Mouse (Mus musculus) duodenum, adult 2 months (tissue): ENCODE results near the gene Xrcc1. TPM values are rescaled to one million over a fixed set of nuclear protein-coding genes. Genes with fewer than 3 reads are reported as not detected.

Experiments
- polyA plus RNA-seq: library from polyadenylated mRNA; depleted of rRNA; stranded (reverse); fragments of >200 nt; gene quantifications from 2 replicates; pipeline ENCODE4 v1.2.3, GENCODE M21; 2012; ENCODE audit warnings: low replicate concordance; rRNA removed

The Xrcc1 gene
- polyA plus RNA-seq = 20.9 and 29.8 TPM in 2 replicates

DNA sequence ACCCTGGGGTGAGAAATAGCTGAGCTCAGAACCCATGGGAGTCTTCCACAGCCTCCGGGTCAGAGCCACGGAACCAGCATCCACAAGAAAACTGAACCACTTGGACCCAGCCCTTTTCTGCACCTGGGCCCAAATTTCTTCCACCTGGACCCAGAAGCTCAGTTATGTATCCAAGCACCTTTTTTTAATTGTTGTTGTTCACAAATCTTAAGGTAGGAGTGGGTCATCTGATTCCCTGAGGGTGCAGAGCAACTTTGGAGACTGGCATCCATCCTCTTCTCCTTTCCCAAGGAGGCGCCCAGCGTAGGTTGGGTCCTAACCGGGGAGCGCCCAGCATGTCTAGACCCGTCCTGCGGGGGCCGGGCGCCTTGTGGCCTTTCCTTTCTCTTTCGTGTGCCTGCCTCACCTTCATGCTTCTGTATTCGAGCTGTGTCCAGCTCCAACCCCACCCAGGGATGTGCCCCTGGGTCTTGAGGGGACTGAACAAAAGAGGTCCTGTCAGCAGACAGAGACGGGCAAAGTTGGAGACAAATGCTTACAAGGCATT is at the start of gene Xrcc1, which contains the start of gene Pinlyp:
Gene Xrcc1, plus strand, starts transcription at position 222 of the 547 bp plus-strand sequence.
Gene Pinlyp, minus strand, starts transcription at position 51 of the 547 bp plus-strand sequence.

GRCm38 (mm10) chr7:24506838-24507725 is 39.0 kb upstream of the Xrcc1 start, which contains the start of gene Zfp428:
Zfp428 (plus strand) TSS chr7:24507006.

GRCm38 (mm10) chr7:24512355-24512754 is 33.7 kb upstream of the Xrcc1 start, which contains the start of gene AC161166.1:
AC161166.1 (minus strand) TSS chr7:24512455.

DNA sequence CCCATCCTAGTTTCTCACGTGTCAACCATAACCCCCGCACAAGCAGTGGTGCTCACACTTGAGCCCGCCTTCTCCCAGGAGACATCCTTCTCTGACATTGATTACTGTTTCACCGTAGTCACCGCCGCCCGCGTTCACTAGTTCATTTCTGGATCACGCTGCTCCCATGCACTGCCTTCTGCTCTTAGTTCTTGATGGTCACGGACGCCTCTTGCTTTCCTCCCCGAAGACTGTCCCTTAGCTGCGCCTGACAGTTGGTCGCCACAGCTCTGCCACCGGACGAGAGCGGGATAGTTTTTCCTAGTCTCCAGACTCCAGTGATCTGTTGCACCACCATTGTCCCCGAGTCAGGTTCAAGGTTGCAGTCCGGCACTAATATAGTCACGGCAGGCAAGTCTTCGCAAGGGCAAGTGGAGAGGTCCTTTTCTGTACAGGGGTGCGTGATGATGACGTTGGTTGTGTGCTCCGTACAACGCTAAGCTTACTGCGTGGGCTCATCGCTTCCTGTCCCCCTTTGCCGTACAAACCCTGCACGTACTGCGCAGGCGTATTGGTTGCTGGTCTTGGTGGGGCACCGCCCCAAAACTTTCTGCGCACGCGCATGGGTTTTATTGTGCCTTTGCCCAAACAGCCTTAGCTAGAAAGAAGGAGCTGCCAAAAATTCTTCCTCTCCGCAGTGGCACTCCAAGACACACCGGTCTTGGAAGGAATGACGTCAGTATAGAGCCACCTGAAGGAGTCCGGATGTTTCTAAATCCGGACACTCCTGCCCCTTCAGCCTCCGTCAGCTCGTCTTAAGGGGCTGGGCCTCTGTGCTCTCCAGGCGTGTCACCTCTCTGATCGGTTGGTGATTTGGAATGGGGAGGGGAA is 15.8 kb upstream of the Xrcc1 start, which contains the start of gene Irgq:
Gene Irgq, plus strand, starts transcription at position 628 of the 870 bp plus-strand sequence.

DNA sequence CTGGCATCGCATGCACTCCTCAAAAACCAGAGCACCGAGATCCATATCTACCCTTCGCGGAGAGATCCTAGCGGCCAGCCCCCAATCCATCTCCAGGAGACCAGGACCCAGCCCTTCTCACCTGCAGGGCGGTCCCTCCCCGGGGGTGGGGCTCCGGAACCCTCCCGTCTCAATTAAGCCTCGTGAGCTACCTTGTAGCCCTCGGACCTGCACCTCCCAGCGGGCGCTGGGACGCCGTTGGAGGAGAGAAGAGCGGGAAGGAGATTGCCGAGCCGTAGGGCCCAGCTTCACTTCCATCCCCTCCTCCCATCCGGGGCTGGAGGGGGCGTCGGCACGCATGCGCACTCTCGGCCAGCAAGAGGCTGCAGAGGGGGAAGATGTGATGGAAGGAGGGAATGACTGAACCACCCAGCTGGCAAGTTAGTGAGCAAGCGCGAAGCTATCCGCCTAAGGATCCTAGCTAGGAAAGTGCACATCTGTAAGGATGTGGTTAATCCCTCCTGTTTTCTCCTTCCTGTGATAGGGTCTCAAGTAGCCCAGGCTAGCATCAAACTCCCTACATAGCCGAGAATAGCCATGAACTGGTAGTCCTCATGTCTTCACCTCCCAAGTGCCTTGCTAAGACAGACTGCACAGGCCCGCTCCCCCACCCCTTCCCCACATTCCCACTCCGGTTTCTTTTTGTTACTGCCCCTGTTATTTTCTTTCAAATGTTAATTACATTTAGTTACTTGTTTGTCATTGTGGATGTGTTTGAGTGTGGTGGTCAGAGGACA is 41.4 kb downstream of the Xrcc1 start, which contains the start of the genes Ethe1 and Zfp575:
Gene Ethe1, plus strand, starts transcription at position 214 of the 776 bp plus-strand sequence.
Gene Zfp575, minus strand, starts transcription at position 312 of the 776 bp plus-strand sequence.

GRCm38 (mm10) chr7:24610144-24610878 is 64.2 kb downstream of the Xrcc1 start, which contains the start of gene Phldb3:
Phldb3 (plus strand) TSS chr7:24610763.

Other genes starting within 250 kb of the Xrcc1 start
- gene Zfp61, start 245.1 kb upstream of the Xrcc1 start, polyA plus RNA-seq = 1.0 and 1.4 TPM in 2 replicates
- gene Zfp94, start 229.6 kb upstream of the Xrcc1 start, polyA plus RNA-seq = 0.83 and 4.3 TPM in 2 replicates
- not detected in 2 replicates for gene Tescl, start 212.4 kb upstream of the Xrcc1 start, polyA plus RNA-seq
- gene Lypd5, start 197.1 kb upstream of the Xrcc1 start, polyA plus RNA-seq = not detected in 2 replicates
- gene Kcnn4, start 176.0 kb upstream of the Xrcc1 start, polyA plus RNA-seq = 84.7 and 88.4 TPM in 2 replicates
- 49.3 and 58.7 TPM in 2 replicates for gene Smg9, start 146.7 kb upstream of the Xrcc1 start, polyA plus RNA-seq
- 0.07 and 0.47 TPM in 2 replicates for gene Irgc1, start 94.0 kb upstream of the Xrcc1 start, polyA plus RNA-seq
- gene Plaur, start 83.8 kb upstream of the Xrcc1 start, polyA plus RNA-seq = 7.9 and 12.8 TPM in 2 replicates
- 2.1 and 3.5 TPM in 2 replicates for gene Cadm4, start 64.3 kb upstream of the Xrcc1 start, polyA plus RNA-seq
- gene Zfp428, start 39.3 kb upstream of the Xrcc1 start, polyA plus RNA-seq = 15.2 and 23.5 TPM in 2 replicates
- gene AC161166.1, start 33.8 kb upstream of the Xrcc1 start, polyA plus RNA-seq = 0.13 TPM in 1 of 2 replicates, not detected in the other
- 7.7 and 8.1 TPM in 2 replicates for gene Irgq, start 15.6 kb upstream of the Xrcc1 start, polyA plus RNA-seq
- not detected in 2 replicates for gene Pinlyp, start 171 bp upstream of the Xrcc1 start, polyA plus RNA-seq
- gene Ethe1, start 41.3 kb downstream of the Xrcc1 start, polyA plus RNA-seq = 54.1 and 78.1 TPM in 2 replicates
- 0.92 and 0.98 TPM in 2 replicates for gene Zfp575, start 41.4 kb downstream of the Xrcc1 start, polyA plus RNA-seq
- 6.1 and 9.5 TPM in 2 replicates for gene Phldb3, start 64.5 kb downstream of the Xrcc1 start, polyA plus RNA-seq
- gene Lypd3, start 90.3 kb downstream of the Xrcc1 start, polyA plus RNA-seq = 0.14 and 0.26 TPM in 2 replicates
- not detected in 2 replicates for gene Tex101, start 130.4 kb downstream of the Xrcc1 start, polyA plus RNA-seq
- not detected in 2 replicates for gene BC049730, start 163.0 kb downstream of the Xrcc1 start, polyA plus RNA-seq
- not detected in 2 replicates for gene Gm4763, start 180.6 kb downstream of the Xrcc1 start, polyA plus RNA-seq
- 2.4 and 6.6 TPM in 2 replicates for gene Cd177, start 214.0 kb downstream of the Xrcc1 start, polyA plus RNA-seq
- 3.0 and 4.2 TPM in 2 replicates for gene Ceacam10, start 230.9 kb downstream of the Xrcc1 start, polyA plus RNA-seq